Mouse (Mus musculus): ENCODE measurements at regions not wholly inside any gene's neighbourhood (a gene's known extent, or its start where the extent isn't known, plus 50 kb on each side); places are given as distances from the start of the nearest gene placed in this dataset.

- H3K9ac ChIP-seq (ENCODE audit: low read depth, low read length), result no peak overlapping the region
- WGBS, result 51% methylated on average over 3 of the region's 3 CpGs
- DNase-seq (ENCODE audit: low spot score) (no peak), ATAC-seq (replicated peaks; ENCODE audit: low FRiP score, low read depth) (no peak)
- H3K4me1 ChIP-seq (replicated peaks; ENCODE audit: insufficient read depth, low read length), result no peaks in the 10 kb centered on the region
- no peak overlapping the region for H3K4me2 ChIP-seq (ENCODE audit: low read length)
- H3K9me3 ChIP-seq (replicated peaks; ENCODE audit: low read length), result no peaks in the 10 kb centered on the region
- H3K27ac ChIP-seq, result no peak overlapping the region
- TF ChIP-seq CTCF (IDR thresholded peaks at IDR 0.05; ENCODE audit: low read depth), result no peak
- H3K36me3 ChIP-seq (ENCODE audit: insufficient read depth, low read length), result no peaks in the 10 kb centered on the region
- H3K4me3 ChIP-seq (replicated peaks; ENCODE audit: low read depth, low read length), result no peak overlapping the region
- H3K27me3 ChIP-seq (ENCODE audit: insufficient read depth, low read length), result no peaks in the 10 kb centered on the region
These were observed 141.0 kb downstream of the Tmem17 start for GRCm38 (mm10) chr11:22652931-22653330.

DNA sequence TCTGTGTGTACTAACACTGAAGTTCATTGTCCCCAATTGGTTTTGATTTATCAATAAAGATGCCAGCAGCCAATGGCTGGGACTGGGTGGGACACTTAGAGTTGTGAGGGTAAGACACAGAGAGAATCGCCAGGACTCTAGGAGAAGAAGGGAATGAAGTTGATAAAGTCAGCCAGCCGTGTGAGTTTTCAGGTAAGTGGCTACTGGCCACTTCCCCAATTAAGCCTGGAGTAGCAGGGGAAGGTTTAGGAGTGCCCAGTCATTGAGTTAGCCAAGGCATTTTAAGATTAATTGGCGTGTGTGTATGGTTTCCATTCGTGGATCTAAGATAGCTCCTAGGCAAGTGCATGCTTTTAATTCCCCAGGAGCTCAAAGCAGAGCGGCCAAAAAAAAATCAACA is 141.5 kb downstream of the Tmem17 start:
- no peak for TF ChIP-seq CTCF (IDR thresholded peaks at IDR 0.05; ENCODE audit: low read depth)
- no peaks in the 10 kb centered on the region for H3K9me3 ChIP-seq (replicated peaks; ENCODE audit: low read length)
- H3K4me3 ChIP-seq (replicated peaks; ENCODE audit: low read depth, low read length), result no peak overlapping the region
- H3K27me3 ChIP-seq (ENCODE audit: insufficient read depth, low read length), result no peaks in the 10 kb centered on the region
- no peak overlapping the region for H3K27ac ChIP-seq
- no peak overlapping the region for H3K9ac ChIP-seq (ENCODE audit: low read depth, low read length)
- H3K4me2 ChIP-seq (ENCODE audit: low read length), result no peak overlapping the region
- ATAC-seq (replicated peaks; ENCODE audit: low FRiP score, low read depth), result no peak
- no peak for DNase-seq (ENCODE audit: low spot score)
- 68% methylated on average over 5 of the region's 5 CpGs for WGBS
- H3K4me1 ChIP-seq (replicated peaks; ENCODE audit: insufficient read depth, low read length), result no peaks in the 10 kb centered on the region
- H3K36me3 ChIP-seq (ENCODE audit: insufficient read depth, low read length), result no peaks in the 10 kb centered on the region

- Histone ChIP-seq H3K36me3 (ENCODE audit: insufficient read depth, low read length) (no peaks in the 10 kb centered on the region), H3K27me3 (ENCODE audit: insufficient read depth, low read length) (no peaks in the 10 kb centered on the region), H3K27ac (no peak overlapping the region), H3K4me2 (ENCODE audit: low read length) (no peak overlapping the region), H3K9me3 (replicated peaks; ENCODE audit: low read length) (no peaks in the 10 kb centered on the region), H3K4me3 (replicated peaks; ENCODE audit: low read depth, low read length) (no peak overlapping the region), H3K4me1 (replicated peaks; ENCODE audit: insufficient read depth, low read length) (no peaks in the 10 kb centered on the region), H3K9ac (ENCODE audit: low read depth, low read length) (no peak overlapping the region)
- no peak for TF ChIP-seq CTCF (IDR thresholded peaks at IDR 0.05; ENCODE audit: low read depth)
- DNase-seq (ENCODE audit: low spot score) (no peak), ATAC-seq (replicated peaks; ENCODE audit: low FRiP score, low read depth) (no peak)
- 32% methylated on average over 1 of the region's 1 CpGs for WGBS
These were observed 145.7 kb downstream of the Tmem17 start for GRCm38 (mm10) chr11:22657635-22658034.

DNA sequence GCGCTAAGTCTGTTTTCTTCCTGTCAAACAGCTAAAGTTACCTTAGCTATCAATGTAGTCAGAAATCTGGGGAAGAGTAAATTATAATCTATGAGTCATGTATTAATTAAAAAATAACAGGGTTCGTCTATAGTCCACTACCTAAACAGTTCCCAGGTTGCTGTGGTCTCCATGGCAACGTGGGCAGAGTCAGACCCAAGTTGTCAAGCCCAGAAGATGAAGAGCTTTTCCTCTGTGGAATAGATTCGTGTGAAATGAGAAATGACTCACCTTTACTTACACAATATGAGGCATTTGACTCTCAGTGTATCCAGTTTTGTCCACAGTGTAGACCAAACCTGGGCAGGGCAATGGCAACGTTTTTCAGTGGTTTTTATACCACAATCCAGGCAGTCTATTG is 149.2 kb downstream of the Tmem17 start:
- Histone ChIP-seq H3K4me1 (replicated peaks; ENCODE audit: insufficient read depth, low read length) (no peaks in the 10 kb centered on the region), H3K9ac (ENCODE audit: low read depth, low read length) (no peak overlapping the region), H3K27me3 (ENCODE audit: insufficient read depth, low read length) (no peaks in the 10 kb centered on the region), H3K4me3 (replicated peaks; ENCODE audit: low read depth, low read length) (no peak overlapping the region), H3K9me3 (replicated peaks; ENCODE audit: low read length) (no peaks in the 10 kb centered on the region), H3K36me3 (ENCODE audit: insufficient read depth, low read length) (no peaks in the 10 kb centered on the region), H3K4me2 (ENCODE audit: low read length) (no peak overlapping the region), H3K27ac (no peak overlapping the region)
- 41% methylated on average over 5 of the region's 5 CpGs for whole genome bisulfite sequencing
- TF ChIP-seq CTCF (IDR thresholded peaks at IDR 0.05; ENCODE audit: low read depth), result no peak
- ATAC-seq (replicated peaks; ENCODE audit: low FRiP score, low read depth) (peak; percentile 48; the same call in 1 of the 2 replicates), DNase-seq (ENCODE audit: low spot score) (peak; percentile 27)

- ATAC-seq (replicated peaks; ENCODE audit: low FRiP score, low read depth), result peak; percentile 31; the same call in 1 of the 2 replicates
These were observed 150.0 kb downstream of the Tmem17 start for GRCm38 (mm10) chr11:22661713-22662551.

DNA sequence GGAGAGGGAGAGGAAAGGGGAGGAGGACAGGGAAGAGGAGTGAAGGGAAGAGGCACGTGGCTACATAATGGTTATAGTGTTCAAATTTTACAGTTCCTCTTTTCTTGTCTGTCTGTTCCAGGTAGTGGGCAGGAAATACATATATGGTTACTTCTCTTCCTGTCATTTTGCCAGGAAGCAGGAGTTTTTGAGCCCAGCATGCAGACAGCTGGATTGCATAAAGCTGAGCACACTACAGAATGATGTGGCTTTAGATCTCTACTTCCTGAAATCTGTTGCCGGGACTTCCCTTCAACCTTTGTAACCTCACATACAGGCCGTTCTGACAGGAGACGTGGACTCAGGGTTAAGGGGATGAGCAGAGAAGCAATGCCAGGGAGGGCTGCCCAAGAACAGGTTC is 154.1 kb downstream of the Tmem17 start:
- Histone ChIP-seq H3K27ac (no peak overlapping the region), H3K4me1 (replicated peaks; ENCODE audit: insufficient read depth, low read length) (no peaks in the 10 kb centered on the region), H3K4me3 (replicated peaks; ENCODE audit: low read depth, low read length) (no peak overlapping the region), H3K4me2 (ENCODE audit: low read length) (no peak overlapping the region), H3K36me3 (ENCODE audit: insufficient read depth, low read length) (no peaks in the 10 kb centered on the region), H3K27me3 (ENCODE audit: insufficient read depth, low read length) (no peaks in the 10 kb centered on the region), H3K9ac (ENCODE audit: low read depth, low read length) (no peak overlapping the region), H3K9me3 (replicated peaks; ENCODE audit: low read length) (no peaks in the 10 kb centered on the region)
- TF ChIP-seq CTCF (IDR thresholded peaks at IDR 0.05; ENCODE audit: low read depth), result no peak
- ATAC-seq (replicated peaks; ENCODE audit: low FRiP score, low read depth) (no peak), DNase-seq (ENCODE audit: low spot score) (peak; percentile 60)
- WGBS, result 16% methylated on average over 4 of the region's 4 CpGs

More at GRCm38 (mm10) chr11:22661713-22662551, 150.0 kb downstream of the Tmem17 start:
- H3K27me3 ChIP-seq (ENCODE audit: insufficient read depth, low read length), result no peaks in the 10 kb centered on the region
- TF ChIP-seq CTCF (IDR thresholded peaks at IDR 0.05; ENCODE audit: low read depth), result no peak
- H3K9ac ChIP-seq (ENCODE audit: low read depth, low read length), result no peak overlapping the region
- H3K4me1 ChIP-seq (replicated peaks; ENCODE audit: insufficient read depth, low read length), result no peaks in the 10 kb centered on the region
- H3K4me2 ChIP-seq (ENCODE audit: low read length), result no peak overlapping the region
- H3K9me3 ChIP-seq (replicated peaks; ENCODE audit: low read length), result no peaks in the 10 kb centered on the region
- no peak overlapping the region for H3K4me3 ChIP-seq (replicated peaks; ENCODE audit: low read depth, low read length)
- WGBS, result 54% methylated on average over 10 of the region's 12 CpGs
- DNase-seq (ENCODE audit: low spot score), result no peak
- H3K36me3 ChIP-seq (ENCODE audit: insufficient read depth, low read length), result no peaks in the 10 kb centered on the region
- H3K27ac ChIP-seq, result no peak overlapping the region

All from kidney, postnatal 0 days (tissue).